Mouse (Mus musculus) left cerebral cortex, adult 9 months (tissue): ENCODE measurements around the gene Irs2.

Experiments used
- DNase-seq, 2 experiments: peaks; one replicate each; pipeline ENCODE4 v3.0.0; 2022; ENCODE audit warnings: low spot score in 2 of 2

Irs2 gene

DNA sequence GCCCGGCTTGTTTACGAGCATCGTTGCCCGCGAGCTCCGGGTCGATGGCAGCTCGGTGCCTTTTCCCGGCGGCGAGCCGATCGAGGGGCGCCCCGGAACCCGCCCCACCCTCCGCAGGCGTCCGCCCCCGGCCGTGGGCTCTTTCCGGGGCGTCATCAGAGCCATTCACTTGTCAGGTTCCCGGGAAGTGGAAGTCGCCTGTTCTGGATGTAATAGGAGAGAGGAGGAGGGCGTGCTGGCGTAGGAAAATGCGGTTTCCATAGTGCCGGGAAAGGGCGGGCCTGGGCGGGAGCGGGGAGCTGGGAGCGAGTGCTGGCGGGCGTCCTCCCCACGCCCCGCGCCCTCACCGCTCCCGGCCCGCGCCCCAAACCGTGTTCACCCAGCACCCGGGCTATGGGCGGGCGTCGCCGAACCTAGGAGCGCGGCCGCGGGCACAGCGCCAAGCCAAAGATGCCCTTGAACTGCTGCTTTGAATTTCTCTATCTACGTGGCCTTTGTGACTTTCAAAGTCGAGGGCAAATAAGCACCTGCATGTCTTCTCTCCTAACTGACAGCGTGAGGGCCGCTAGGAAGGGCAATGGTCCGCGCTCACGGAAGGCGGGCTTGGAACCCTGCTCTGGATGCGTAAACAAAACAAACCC is 1.3 kb upstream of the Irs2 start:
- peak; percentile 57 to 71 for DNase-seq

DNA sequence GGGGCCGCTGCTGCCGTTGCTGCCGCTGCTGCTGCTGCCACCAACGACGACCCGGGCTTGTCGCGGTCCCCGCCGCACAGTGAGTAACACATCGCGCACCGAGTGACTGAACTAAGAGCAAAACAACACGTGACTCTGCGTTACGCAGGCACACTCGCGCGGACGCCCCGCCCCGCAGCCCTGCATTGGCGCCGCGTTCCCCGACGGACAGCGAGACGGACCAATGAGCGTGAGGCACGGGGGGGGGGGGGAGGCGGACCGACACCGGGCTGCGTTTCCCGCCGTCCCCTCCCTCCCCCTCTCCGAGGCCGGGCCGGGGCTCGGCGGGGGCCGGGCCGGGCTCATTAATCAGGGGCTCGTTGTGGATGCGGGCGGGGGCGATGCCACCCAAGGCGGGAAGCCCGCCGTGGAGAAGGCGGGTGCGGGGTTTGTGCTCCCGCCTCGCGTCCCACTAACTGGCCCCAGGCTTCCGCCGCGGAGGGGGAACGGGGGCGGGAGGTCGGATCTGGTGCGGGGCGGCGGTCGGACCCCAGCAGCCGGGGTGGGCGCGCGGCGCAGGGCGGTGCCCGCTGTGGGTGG is 673 bp upstream of the Irs2 start:
- DNase-seq, result peak; percentile 93 to 98

DNA sequence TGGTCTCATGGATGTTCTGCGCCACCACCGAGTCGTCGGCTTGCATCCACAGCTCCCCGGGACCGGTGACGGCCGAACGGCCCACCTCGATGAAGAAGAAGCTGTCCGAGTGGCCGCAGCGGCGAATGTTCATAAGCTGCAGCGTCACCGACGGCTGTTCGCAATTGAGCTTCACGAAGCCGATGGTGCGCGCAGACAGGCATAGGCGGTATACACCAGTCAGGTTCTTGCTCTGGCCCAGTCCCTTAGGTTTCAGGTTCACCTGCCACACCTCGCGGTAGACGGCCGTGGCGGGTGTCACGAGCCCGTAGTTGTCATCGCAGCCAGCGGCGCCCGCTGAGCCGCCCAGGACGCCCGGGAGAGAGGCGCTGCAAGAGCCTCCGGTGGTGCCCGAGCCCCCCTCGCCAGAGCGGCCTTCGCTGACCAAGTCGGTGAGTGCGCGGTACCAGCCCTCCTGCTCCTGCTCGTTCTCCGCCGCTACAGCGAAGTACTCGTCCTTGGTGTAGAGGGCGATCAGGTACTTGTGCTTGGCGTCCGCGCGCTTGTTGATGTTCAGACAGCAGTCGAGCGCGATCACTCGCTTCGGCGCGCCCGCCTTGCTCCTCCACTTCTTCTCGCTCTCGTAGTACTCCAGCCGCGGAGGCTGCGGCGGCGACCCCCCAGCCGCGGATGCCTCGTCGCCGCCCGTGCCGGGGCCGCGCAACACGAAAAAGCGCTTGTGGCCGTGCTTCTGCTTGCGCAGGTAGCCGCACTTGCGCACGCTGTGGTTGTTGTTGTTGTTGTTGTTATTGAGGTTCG is 478 bp downstream of the Irs2 start:
- DNase-seq, result no peak

- peak; percentile 56 to 88 for DNase-seq
Measured at GRCm38 (mm10) chr8:11007001-11007580, 1.2 kb downstream of the Irs2 start.

DNA sequence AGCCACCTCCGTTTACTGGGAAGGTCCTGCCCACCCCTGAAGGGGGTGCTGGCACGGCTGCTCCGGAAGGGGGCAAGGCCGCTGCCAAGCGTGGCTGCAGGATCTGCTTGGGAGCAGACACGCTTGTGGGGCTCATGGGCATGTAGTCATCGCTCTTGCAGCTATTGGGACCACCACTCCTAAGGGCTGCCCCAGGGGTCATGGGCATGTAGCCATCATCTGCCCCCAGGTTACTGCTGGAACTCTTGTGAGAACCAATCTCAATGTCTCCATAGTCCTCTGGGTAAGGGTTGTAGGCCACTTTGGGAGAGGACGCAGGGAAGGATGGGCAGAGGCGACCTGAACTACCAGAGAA is 2.0 kb downstream of the Irs2 start:
- DNase-seq, result no peak

DNA sequence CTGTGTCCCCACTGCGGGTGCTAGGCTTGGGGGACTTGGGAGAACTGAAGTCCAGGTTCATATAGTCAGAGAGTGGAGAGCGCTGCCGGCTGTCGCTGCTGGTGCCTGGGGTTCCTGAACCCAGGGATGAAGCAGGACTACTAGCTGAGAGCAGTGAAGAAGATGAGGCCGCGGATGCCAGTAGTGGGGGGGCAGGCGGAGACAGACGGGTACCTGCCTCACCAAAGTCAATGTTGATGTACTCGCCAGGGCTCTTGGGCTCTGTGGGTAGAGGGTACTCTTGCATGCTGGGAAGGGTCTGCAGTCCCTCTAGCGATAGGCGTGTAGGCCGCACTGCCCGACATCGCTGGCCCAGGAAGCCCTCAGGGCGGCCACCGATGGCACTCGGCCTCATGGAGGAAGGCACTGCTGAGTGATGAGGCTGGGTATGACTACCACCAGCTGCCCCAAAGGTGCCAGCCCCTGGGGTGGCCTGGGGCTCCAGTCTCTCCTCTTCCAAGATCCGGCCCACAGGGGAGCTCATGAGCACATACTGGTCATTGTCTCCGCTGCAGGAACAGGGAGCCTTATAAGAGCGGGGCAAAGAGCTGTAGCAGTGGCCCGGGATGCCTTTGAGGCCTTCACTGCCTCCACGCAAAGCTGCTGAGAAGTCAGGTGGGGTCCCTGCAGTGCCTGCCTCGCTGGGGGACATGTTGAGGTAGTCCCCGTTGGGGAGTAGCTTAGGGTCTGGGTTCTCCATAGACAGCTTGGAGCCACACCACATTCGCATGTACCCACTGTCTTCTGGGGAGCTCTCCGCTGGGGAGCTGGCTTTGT is 2.6 kb downstream of the Irs2 start:
- no peak for DNase-seq

DNA sequence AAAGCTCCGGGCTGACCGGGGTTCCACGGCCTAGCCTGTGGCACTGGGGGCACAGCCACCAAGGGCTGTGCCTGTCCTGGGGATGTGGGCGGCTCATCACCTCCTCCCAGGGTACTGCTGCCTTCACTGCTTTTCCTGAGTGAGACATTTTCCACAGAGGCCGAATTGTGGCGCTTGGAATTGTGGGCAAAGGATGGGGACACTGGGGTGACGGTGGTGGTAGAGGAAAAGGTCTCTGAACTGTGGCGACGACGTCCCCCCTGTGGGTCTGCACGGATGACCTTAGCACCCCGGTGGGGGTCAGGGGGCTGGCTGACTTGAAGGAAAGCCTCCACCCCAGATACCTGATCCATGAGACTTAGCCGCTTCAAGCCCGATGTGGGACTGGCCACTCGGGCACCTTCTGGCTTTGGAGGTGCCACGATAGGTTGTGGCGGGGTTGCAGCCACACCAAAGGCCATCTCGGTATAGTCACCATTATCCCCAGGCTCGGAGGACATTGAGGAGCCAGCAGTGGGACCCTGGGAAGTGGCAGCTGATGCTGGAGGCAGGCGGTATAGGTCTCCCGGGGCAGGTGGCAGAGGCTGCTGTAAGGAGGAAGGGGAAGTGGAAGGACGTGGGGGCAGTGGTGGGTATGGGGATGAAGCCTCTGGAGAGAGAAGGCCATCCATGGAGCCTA is 3.3 kb downstream of the Irs2 start:
- DNase-seq, result no peak

GRCm38 (mm10) chr8:11003917-11004470 is 4.3 kb downstream of the Irs2 start:
- no peak for DNase-seq

- DNase-seq, result no peak
Measured at GRCm38 (mm10) chr8:11003253-11003652, 5.0 kb downstream of the Irs2 start.

GRCm38 (mm10) chr8:11002816-11003215 is 5.4 kb downstream of the Irs2 start:
- no peak for DNase-seq

- DNase-seq, result no peak
Measured at GRCm38 (mm10) chr8:11001062-11001549, 7.2 kb downstream of the Irs2 start.

GRCm38 (mm10) chr8:10999538-10999937 is 8.7 kb downstream of the Irs2 start:
- DNase-seq, result no peak

DNA sequence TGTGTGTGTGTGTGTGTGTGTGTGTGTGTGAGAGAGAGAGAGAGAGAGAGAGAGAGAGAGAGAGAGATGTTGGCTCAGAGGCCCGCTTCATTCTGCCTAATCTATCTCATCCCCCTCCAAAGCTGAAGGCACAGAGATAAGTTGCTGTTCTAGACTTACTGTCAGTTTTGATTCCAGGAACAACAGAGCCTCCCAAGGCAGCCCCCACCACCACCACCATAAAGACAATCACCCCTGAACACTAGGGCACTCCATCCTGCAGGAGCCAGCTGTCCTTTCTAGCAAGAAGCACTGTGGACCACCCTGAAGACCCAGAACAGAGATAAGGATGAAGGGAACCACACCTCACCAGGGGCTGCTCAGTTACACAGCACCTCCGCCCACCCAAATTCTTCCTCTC is 12.0 kb downstream of the Irs2 start:
- no peak for DNase-seq

- DNase-seq, result no peak
Measured at GRCm38 (mm10) chr8:10995756-10996155, 12.5 kb downstream of the Irs2 start.

- no peak for DNase-seq
Measured at GRCm38 (mm10) chr8:10994390-10994954, 13.8 kb downstream of the Irs2 start.

DNA sequence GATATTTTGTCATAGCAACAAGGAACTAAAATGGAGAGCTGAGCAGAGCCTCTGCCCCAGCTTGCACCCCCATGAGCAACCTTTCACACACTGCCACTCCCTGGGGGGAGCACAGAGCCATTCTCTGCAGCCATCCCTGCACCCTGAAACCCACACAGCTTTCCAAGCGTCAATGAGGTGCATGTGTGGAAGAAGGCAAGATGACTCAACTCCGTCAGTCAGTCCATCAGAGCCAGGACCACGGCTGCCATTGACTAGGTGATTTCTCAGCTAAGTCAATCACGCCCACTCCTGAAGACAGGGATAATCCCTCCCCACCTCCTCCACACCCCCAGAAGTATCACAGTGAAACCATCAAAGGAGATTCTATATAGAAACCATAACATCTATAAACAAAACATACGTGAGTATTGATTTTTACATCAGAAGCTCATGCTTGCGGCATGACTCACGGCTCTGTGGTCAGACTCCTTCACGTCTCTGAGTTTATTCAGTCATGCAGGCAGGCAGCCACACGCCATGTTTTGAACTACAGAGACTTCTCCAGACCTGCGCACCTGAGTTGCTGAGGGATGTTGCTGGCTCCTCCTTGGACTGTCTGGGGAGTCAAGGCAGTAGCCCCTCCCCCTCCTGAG is 14.6 kb downstream of the Irs2 start:
- DNase-seq, result no peak

DNA sequence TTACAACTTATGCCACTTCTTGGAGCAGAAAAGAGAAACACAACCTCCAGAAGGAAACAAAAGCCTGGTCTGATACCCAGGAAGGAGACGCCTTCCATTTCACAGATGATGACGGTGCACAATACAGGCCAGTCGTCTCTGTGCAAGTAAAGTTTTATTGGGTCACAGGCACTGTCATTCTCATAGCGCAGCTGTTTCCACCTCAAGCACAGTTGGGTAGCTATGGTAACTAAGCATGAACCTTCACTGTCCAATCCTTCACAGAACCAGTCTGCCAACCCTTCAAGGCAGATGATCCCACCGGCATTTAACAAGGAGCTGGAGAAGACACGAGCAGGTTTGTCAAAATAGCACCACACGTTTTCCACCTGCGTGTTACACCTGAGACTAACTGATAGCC is 16.2 kb downstream of the Irs2 start:
- no peak for DNase-seq

DNA sequence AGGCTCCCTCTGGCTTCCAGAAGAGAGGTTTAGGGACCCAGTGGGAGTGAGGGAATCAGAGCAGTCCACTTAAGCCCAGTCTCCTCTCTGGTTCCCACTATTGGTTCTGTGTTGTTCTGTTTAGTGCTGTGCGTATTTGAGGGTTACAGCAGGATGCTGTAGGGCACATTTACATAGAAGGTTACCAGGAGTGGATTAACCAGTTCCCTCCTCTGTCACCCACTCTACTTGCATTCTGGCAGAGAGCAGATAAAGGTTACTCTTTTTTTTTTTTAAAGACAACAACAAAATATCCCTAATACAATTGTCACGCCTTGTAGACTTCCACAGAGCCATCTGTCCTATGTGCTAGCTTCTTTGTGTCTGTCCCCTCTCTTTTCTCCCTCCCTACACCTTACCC is 16.9 kb downstream of the Irs2 start:
- DNase-seq, result no peak

DNA sequence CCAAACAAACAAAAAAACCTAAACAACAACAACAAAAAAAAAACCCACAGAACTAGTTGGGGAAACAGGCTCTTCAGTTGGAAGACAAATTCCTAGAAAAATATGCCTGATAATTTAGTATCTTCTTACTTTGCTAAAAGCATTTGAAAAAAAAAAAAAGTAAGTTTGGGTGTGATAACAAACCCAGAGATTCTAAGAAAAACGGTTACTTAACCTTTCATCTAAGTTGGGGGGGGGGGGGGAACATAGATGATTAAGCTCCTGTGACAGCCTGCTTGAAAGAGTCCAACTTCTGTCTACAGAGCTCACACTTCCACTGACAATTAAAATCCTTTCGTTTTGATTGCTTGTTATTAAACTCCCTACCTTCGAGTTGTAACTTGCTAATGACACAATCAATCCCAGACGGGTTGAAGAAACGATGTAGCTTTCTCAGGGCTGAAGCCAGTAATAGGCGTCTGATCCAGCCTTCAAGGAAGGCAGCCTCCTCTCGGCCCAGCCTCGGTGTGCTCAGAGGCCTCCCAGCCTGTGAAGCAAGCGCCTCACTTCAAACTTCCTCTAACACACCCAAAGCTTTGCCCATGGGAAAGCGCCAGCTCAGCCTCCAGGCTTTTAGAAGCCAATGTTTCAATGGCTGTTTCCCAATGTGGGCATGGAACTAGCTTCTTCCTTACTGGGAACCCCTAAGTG is 17.7 kb downstream of the Irs2 start:
- DNase-seq, result no peak
